Mouse (Mus musculus): ENCODE measurements around the gene Glrx5.

Gene Glrx5

GRCm38 (mm10) chr12:105032147-105032831, at the start of gene Glrx5:
TSS of gene Glrx5 (plus strand) at chr12:105032688.
- peak; percentile 96 for DNase-seq (ENCODE audit: low spot score)

GRCm38 (mm10) chr12:104983476-104983875, 49.0 kb upstream of the Glrx5 start:
- no peak for DNase-seq (ENCODE audit: low spot score)

GRCm38 (mm10) chr12:104985088-104985487, 47.4 kb upstream of the Glrx5 start:
- DNase-seq (ENCODE audit: low spot score) = peak; percentile 63

GRCm38 (mm10) chr12:104986001-104986400, 46.5 kb upstream of the Glrx5 start:
- no peak for DNase-seq (ENCODE audit: low spot score)

GRCm38 (mm10) chr12:104986781-104987180, 45.7 kb upstream of the Glrx5 start:
- DNase-seq (ENCODE audit: low spot score) = no peak

- no peak for DNase-seq (ENCODE audit: low spot score)
Observed at GRCm38 (mm10) chr12:104987936-104988335, 44.6 kb upstream of the Glrx5 start.

GRCm38 (mm10) chr12:104990741-104991454, 41.6 kb upstream of the Glrx5 start:
- DNase-seq (ENCODE audit: low spot score) = no peak

GRCm38 (mm10) chr12:104992123-104992741, 40.3 kb upstream of the Glrx5 start:
- no peak for DNase-seq (ENCODE audit: low spot score)

GRCm38 (mm10) chr12:104992838-104993237, 39.6 kb upstream of the Glrx5 start:
- DNase-seq (ENCODE audit: low spot score) = no peak

- DNase-seq (ENCODE audit: low spot score) = no peak
Observed at GRCm38 (mm10) chr12:104995259-104995876, 37.1 kb upstream of the Glrx5 start.

GRCm38 (mm10) chr12:104996012-104996728, 36.3 kb upstream of the Glrx5 start:
- DNase-seq (ENCODE audit: low spot score) = no peak

GRCm38 (mm10) chr12:104997159-104997558, 35.3 kb upstream of the Glrx5 start:
- DNase-seq (ENCODE audit: low spot score) = no peak

- no peak for DNase-seq (ENCODE audit: low spot score)
Observed at GRCm38 (mm10) chr12:104997641-104998293, 34.7 kb upstream of the Glrx5 start.

- no peak for DNase-seq (ENCODE audit: low spot score)
Observed at GRCm38 (mm10) chr12:104998541-104998940, 33.9 kb upstream of the Glrx5 start.

GRCm38 (mm10) chr12:104999171-104999570, 33.3 kb upstream of the Glrx5 start:
- DNase-seq (ENCODE audit: low spot score) = no peak

- DNase-seq (ENCODE audit: low spot score) = no peak
Observed at GRCm38 (mm10) chr12:105000487-105001283, 31.8 kb upstream of the Glrx5 start.

GRCm38 (mm10) chr12:105001317-105001716, 31.2 kb upstream of the Glrx5 start:
- no peak for DNase-seq (ENCODE audit: low spot score)

GRCm38 (mm10) chr12:105002340-105003132, 30.0 kb upstream of the Glrx5 start:
- no peak for DNase-seq (ENCODE audit: low spot score)

GRCm38 (mm10) chr12:105003158-105003557, 29.3 kb upstream of the Glrx5 start:
- no peak for DNase-seq (ENCODE audit: low spot score)

GRCm38 (mm10) chr12:105003715-105004114, 28.8 kb upstream of the Glrx5 start:
- no peak for DNase-seq (ENCODE audit: low spot score)

Measured in testis, postnatal 10 days (tissue).